Mouse (Mus musculus) liver, embryonic 14.5 days (tissue): ENCODE data around the gene As3mt.

Source experiments
- CTCF ChIP-seq: IDR thresholded peaks from 2 replicates; pipeline ENCODE4 v1.5.1; 2016; ENCODE audit warnings: antibody characterized with exemption, low read depth, control low read depth
- EP300 ChIP-seq: IDR thresholded peaks from 2 replicates; pipeline ENCODE4 v1.6.1; 2016; ENCODE audit warnings: antibody characterized with exemption, low read depth

DNA sequence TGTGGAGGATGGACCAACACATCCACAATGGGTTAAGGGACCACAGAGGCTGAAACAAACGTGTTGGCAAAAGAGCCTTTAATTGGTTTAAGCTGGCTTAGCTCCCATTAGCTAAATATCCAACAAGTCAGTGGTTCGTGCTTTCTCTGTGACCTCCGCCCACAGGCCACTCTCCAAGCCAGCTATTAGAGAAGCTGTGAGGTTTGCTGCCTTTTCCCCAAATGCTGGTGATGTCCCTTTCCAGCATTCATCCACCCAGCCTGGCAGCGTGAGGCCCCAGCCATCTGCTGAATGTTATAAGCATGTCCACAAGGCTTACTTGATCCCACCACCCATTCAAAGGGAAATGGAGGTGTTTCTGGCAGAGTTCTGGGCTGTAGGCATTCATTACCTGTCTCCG is 69.1 kb downstream of the As3mt start:
- no peak for TF ChIP-seq CTCF
- TF ChIP-seq EP300 = no peak
